Mouse (Mus musculus): ENCODE results near the gene Prr13. TPM values are rescaled to one million over a fixed set of nuclear protein-coding genes. Genes with fewer than 3 reads are reported as not detected.

The Prr13 gene
- polyA plus RNA-seq, 1 experiment from 2014 or later: 93.7 TPM

- Histone ChIP-seq H3K9ac (no peak overlapping the region), H3K27me3 (no peaks in the 10 kb centered on the region), H3K9me3 (replicated peaks) (no peaks in the 10 kb centered on the region), H3K4me2 (replicated peaks) (no peak overlapping the region), H3K4me3 (replicated peaks) (no peak overlapping the region), H3K36me3 (no peaks in the 10 kb centered on the region), H3K4me1 (no peaks in the 10 kb centered on the region), H3K27ac (replicated peaks) (no peak overlapping the region)
- ATAC-seq (ENCODE audit: insufficient number of reproducible peaks, low FRiP score, low TSS enrichment, low read depth): no peak; the same call in 1 of the 2 replicates
- WGBS: 46% methylated on average over 2 of the region's 2 CpGs
These were observed 16.3 kb upstream of the Prr13 start for GRCm38 (mm10) chr15:102442490-102442889.

GRCm38 (mm10) chr15:102445146-102445545 lies 13.7 kb upstream of the Prr13 start, which contains the start of gene Amhr2:
Gene Amhr2, plus strand, starts transcription at chr15:102445367.
- Histone ChIP-seq H3K4me3 (replicated peaks) (no peak within 1 kb of the TSS), H3K4me2 (replicated peaks) (no peak within 1 kb of the TSS), H3K9ac (no peak within 1 kb of the TSS), H3K4me1 (no peaks in the 10 kb centered on the region), H3K27me3 (no peaks in the 10 kb centered on the region), H3K36me3 (no peaks in the 10 kb centered on the region), H3K27ac (replicated peaks) (no peak within 1 kb of the TSS), H3K9me3 (replicated peaks) (no peaks in the 10 kb centered on the region)
- WGBS: 67% methylated on average over 8 of the region's 8 CpGs
- ATAC-seq (ENCODE audit: insufficient number of reproducible peaks, low FRiP score, low TSS enrichment, low read depth): no peak

- no peak overlapping the region for H3K27ac ChIP-seq (replicated peaks)
- ATAC-seq (ENCODE audit: insufficient number of reproducible peaks, low FRiP score, low TSS enrichment, low read depth): no peak
- H3K9ac ChIP-seq: no peak overlapping the region
- no peak overlapping the region for H3K4me3 ChIP-seq (replicated peaks)
- H3K4me1 ChIP-seq: no peaks in the 10 kb centered on the region
- 55% methylated on average over 5 of the region's 6 CpGs for WGBS
- no peaks in the 10 kb centered on the region for H3K27me3 ChIP-seq
- H3K9me3 ChIP-seq (replicated peaks): no peaks in the 10 kb centered on the region
- no peaks in the 10 kb centered on the region for H3K36me3 ChIP-seq
- H3K4me2 ChIP-seq (replicated peaks): no peak overlapping the region
These were observed 12.4 kb upstream of the Prr13 start for GRCm38 (mm10) chr15:102446448-102446847.

GRCm38 (mm10) chr15:102449366-102449765 lies 9.5 kb upstream of the Prr13 start:
- Histone ChIP-seq H3K9ac (no peak overlapping the region), H3K4me1 (no peaks in the 10 kb centered on the region), H3K27ac (replicated peaks) (no peak overlapping the region), H3K27me3 (no peaks in the 10 kb centered on the region), H3K36me3 (no peaks in the 10 kb centered on the region), H3K9me3 (replicated peaks) (no peaks in the 10 kb centered on the region), H3K4me3 (replicated peaks) (no peak overlapping the region), H3K4me2 (replicated peaks) (no peak overlapping the region)
- 69% methylated on average over 8 of the region's 8 CpGs for WGBS
- ATAC-seq (ENCODE audit: insufficient number of reproducible peaks, low FRiP score, low TSS enrichment, low read depth): no peak

- Histone ChIP-seq H3K4me2 (replicated peaks) (no peak overlapping the region), H3K27me3 (no peaks in the 10 kb centered on the region), H3K4me1 (no peaks in the 10 kb centered on the region), H3K9me3 (replicated peaks) (no peaks in the 10 kb centered on the region), H3K9ac (no peak overlapping the region), H3K4me3 (replicated peaks) (no peak overlapping the region), H3K36me3 (no peaks in the 10 kb centered on the region), H3K27ac (replicated peaks) (no peak overlapping the region)
- no peak for ATAC-seq (ENCODE audit: insufficient number of reproducible peaks, low FRiP score, low TSS enrichment, low read depth)
- 24% methylated on average over 7 of the region's 7 CpGs for WGBS
These were observed 7.9 kb upstream of the Prr13 start for GRCm38 (mm10) chr15:102450928-102451327.

- no peak for ATAC-seq (ENCODE audit: insufficient number of reproducible peaks, low FRiP score, low TSS enrichment, low read depth)
- Histone ChIP-seq H3K4me1 (no peaks in the 10 kb centered on the region), H3K9ac (no peak overlapping the region), H3K27me3 (no peaks in the 10 kb centered on the region), H3K9me3 (replicated peaks) (no peaks in the 10 kb centered on the region), H3K27ac (replicated peaks) (no peak overlapping the region), H3K4me3 (replicated peaks) (no peak overlapping the region), H3K36me3 (no peaks in the 10 kb centered on the region), H3K4me2 (replicated peaks) (no peak overlapping the region)
- 73% methylated on average over 26 of the region's 26 CpGs for WGBS
These were observed 7.0 kb upstream of the Prr13 start for GRCm38 (mm10) chr15:102451666-102452430.

GRCm38 (mm10) chr15:102455993-102456392 lies 2.8 kb upstream of the Prr13 start:
- Histone ChIP-seq H3K36me3 (no peaks in the 10 kb centered on the region), H3K27ac (replicated peaks) (no peak overlapping the region), H3K9me3 (replicated peaks) (no peaks in the 10 kb centered on the region), H3K4me1 (peaks cover 19% of the 10 kb centered on the region), H3K27me3 (no peaks in the 10 kb centered on the region), H3K4me2 (replicated peaks) (no peak overlapping the region), H3K4me3 (replicated peaks) (no peak overlapping the region), H3K9ac (no peak overlapping the region)
- WGBS: 30% methylated on average over 6 of the region's 6 CpGs
- no peak for ATAC-seq (ENCODE audit: insufficient number of reproducible peaks, low FRiP score, low TSS enrichment, low read depth)

- Histone ChIP-seq H3K9me3 (replicated peaks) (no peaks in the 10 kb centered on the region), H3K4me1 (peaks cover 19% of the 10 kb centered on the region), H3K36me3 (peaks cover 6% of the 10 kb centered on the region), H3K27me3 (no peaks in the 10 kb centered on the region), H3K4me2 (replicated peaks) (peak overlapping the region; percentile 56), H3K27ac (replicated peaks) (0 out of 2 replicates have a peak overlapping the region, but pooled peaks have one; percentile 12), H3K4me3 (replicated peaks) (peak overlapping the region; percentile 51), H3K9ac (no peak overlapping the region)
- ATAC-seq (ENCODE audit: insufficient number of reproducible peaks, low FRiP score, low TSS enrichment, low read depth): no peak
- 66% methylated on average over 5 of the region's 5 CpGs for WGBS
These were observed 635 bp upstream of the Prr13 start for GRCm38 (mm10) chr15:102458050-102458736.

- H3K9me3 ChIP-seq (replicated peaks): no peaks in the 10 kb centered on the region
- H3K4me3 ChIP-seq (replicated peaks): peak overlapping the region; percentile 51
- peak overlapping the region; percentile 27 for H3K9ac ChIP-seq
- WGBS: 29% methylated on average over 6 of the region's 6 CpGs
- 0 out of 2 replicates have a peak overlapping the region, but pooled peaks have one; percentile 12 for H3K27ac ChIP-seq (replicated peaks)
- no peak for ATAC-seq (ENCODE audit: insufficient number of reproducible peaks, low FRiP score, low TSS enrichment, low read depth)
- H3K4me2 ChIP-seq (replicated peaks): peak overlapping the region; percentile 56
- peaks cover 8% of the 10 kb centered on the region for H3K36me3 ChIP-seq
- H3K4me1 ChIP-seq: peaks cover 19% of the 10 kb centered on the region
- no peaks in the 10 kb centered on the region for H3K27me3 ChIP-seq
These were observed 553 bp downstream of the Prr13 start for GRCm38 (mm10) chr15:102459381-102459780.

GRCm38 (mm10) chr15:102459847-102460246 lies 1.0 kb downstream of the Prr13 start:
- Histone ChIP-seq H3K4me1 (peaks cover 19% of the 10 kb centered on the region), H3K27me3 (no peaks in the 10 kb centered on the region), H3K9ac (no peak overlapping the region), H3K4me3 (replicated peaks) (peak overlapping the region; percentile 51), H3K9me3 (replicated peaks) (no peaks in the 10 kb centered on the region), H3K27ac (replicated peaks) (no peak overlapping the region), H3K4me2 (replicated peaks) (peak overlapping the region; percentile 56), H3K36me3 (peaks cover 8% of the 10 kb centered on the region)
- no peak for ATAC-seq (ENCODE audit: insufficient number of reproducible peaks, low FRiP score, low TSS enrichment, low read depth)
- WGBS: 60% methylated on average over 5 of the region's 5 CpGs

- Histone ChIP-seq H3K9ac (no peak overlapping the region), H3K4me3 (replicated peaks) (no peak overlapping the region), H3K9me3 (replicated peaks) (no peaks in the 10 kb centered on the region), H3K27me3 (no peaks in the 10 kb centered on the region), H3K27ac (replicated peaks) (no peak overlapping the region), H3K36me3 (peaks cover 8% of the 10 kb centered on the region), H3K4me2 (replicated peaks) (no peak overlapping the region), H3K4me1 (peaks cover 19% of the 10 kb centered on the region)
- 76% methylated on average over 12 of the region's 12 CpGs for WGBS
- no peak for ATAC-seq (ENCODE audit: insufficient number of reproducible peaks, low FRiP score, low TSS enrichment, low read depth)
These were observed 1.6 kb downstream of the Prr13 start for GRCm38 (mm10) chr15:102460409-102460808.

Measured in embryonic facial prominence, embryonic 15.5 days (tissue).